Mouse (Mus musculus) lung, postnatal 10 days (tissue): ENCODE data around the gene Prkg1.
"Not testable (repeated sequence)": the region's sequence is repeated elsewhere in the genome, so short reads cannot be mapped to it uniquely, and the experiment has no call there.

Experiments
- DNase-seq: peaks from one replicate; pipeline ENCODE4 v3.0.0; 2021

Prkg1 gene

DNA sequence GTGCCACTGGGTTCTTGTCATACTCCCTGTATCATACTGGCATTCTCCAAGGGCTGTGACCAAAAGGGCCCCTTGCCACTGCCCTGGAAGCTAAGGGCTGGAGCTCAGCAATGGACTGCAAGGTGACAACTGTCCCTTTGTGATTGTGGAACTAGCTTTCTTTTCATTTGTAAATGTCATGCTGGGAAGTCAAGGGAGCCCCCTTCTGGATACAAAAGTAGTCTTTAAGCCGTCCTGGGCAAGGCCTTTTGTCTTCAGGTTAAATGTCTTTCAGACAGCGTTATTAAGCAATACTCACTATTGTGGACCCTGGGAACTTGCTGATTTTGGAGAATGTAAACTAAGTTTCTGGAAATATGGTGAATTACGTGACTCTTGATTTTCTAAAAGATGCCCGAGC is 1211.1 kb downstream of the Prkg1 start:
- DNase-seq = no peak

DNA sequence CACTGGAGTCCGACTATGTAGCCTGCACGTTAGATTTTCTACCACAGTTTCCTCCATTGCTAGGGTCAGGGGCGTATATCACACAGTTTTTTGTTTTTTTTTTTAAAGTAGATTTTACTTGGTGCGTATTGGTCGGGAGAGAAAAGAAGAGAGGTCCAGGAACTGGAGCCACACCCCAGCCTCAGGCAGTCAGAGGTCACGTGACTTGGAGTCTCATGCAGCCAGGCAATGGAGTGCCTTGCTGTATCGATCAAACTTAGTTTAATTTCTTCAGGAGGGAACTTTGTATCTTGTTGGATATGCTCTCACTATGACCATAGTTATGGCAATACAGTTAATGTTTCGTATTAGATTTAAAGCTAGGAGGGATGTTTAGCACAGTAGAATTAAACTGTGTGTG is 1212.6 kb downstream of the Prkg1 start:
- DNase-seq = no peak

DNA sequence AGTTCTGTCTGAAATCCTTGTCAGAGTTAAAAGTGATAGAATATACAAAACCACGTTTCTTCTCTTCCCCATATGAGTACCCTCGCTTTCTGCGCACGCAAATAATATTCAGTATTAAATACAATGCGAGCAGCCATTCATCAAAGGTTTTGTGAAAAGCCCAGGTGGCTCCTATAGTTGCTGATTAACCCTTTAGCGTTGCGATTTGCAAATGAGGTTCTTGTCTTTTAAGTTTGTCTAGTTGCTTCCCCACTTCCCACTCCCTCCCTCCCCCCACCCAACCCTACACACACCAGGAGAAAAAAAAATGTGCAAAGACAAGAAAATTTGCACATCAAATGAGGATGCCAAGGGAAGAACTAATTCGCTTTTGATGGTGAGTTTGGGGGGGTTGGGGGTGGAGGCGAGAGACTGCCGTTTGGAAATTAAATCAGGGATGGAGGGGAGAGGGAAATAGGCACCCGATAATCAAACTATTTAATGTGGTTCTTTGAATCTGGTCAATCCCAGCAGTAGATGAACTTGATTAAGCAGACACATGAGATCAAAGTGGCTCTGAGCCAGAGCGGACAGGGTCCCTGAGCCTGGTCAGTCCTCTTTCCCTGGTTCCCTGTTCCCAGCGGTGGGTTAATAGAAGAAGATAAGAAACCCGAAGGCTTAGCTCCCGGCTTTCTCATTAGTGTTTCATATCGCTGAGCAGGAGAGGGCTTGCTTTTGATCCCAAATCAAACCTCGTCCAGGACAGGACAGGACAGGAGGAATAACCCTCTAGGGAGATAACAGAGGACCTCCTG is 1214.8 kb downstream of the Prkg1 start:
- no peak for DNase-seq

DNA sequence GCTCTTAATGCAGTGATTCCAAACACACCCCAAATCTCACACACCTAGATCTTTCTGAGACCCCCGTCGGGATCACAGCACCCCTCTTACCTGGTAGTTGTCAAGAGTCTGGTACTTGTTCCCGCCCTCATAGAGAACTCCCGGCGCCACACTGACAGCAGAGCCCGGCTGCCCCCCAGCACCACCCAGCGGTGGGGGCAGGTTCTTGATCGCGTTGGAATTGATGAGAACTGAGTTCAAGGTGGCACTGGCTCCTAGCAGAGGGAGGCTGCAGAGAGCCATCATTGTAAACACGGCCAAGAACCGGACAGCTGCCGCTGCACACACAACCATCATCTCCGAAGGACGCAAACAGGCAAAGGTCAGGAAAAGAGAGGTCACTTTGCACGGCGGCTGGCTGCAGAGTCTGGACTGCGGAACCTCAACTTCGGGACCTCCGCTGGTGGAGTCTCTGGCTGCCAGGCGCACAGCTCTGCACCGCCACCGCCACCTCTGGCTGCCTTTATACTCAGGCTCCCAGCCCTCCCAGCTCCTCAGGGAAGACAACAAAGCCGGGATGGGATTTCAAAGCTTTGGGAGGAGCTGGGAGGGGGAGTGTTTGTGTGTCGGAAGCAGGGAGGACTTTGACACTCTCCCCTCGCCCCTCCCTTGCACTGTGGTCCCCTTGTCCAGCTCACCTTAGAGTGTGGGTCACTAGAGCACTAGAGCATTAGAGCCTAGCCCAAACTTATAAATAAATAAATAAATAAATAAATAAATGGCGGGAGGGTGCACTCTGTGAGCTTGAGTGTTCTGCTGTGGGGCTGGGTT is 1215.6 kb downstream of the Prkg1 start, which contains the start of gene Dkk1:
Gene Dkk1 (minus strand): TSS at position 622 of the 810 bp plus-strand sequence.
- DNase-seq = peak; percentile 36

DNA sequence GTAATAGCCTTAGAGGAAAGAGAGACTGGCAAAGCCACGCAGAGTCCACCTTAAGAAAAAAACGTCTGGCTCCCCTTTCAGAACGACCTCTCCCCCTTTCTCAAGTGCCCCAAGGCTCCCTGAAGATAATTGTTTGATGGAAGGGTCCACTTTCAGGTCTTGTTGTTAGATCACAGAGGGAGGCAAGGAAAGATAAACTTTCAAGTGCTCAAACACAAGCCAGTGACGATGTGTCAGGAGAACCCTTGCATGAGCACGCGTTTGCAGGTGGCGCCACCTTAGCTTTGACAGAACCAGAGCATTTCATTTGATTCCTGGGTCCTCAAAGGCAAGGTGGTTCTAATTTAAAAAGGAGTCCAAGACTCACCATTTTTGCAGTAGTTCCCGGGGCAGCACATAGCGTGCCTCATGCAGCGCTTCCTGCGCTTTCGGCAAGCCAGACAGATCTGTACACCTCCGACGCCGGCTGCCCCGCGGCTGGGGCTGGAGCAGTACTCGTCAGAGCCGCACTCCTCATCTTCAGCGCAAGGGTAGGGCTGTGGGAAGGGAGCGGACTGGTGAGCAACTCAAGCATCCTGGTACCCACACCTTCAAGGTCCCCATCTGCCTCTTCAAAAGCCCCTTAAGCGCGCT is 1216.3 kb downstream of the Prkg1 start:
- no peak for DNase-seq

DNA sequence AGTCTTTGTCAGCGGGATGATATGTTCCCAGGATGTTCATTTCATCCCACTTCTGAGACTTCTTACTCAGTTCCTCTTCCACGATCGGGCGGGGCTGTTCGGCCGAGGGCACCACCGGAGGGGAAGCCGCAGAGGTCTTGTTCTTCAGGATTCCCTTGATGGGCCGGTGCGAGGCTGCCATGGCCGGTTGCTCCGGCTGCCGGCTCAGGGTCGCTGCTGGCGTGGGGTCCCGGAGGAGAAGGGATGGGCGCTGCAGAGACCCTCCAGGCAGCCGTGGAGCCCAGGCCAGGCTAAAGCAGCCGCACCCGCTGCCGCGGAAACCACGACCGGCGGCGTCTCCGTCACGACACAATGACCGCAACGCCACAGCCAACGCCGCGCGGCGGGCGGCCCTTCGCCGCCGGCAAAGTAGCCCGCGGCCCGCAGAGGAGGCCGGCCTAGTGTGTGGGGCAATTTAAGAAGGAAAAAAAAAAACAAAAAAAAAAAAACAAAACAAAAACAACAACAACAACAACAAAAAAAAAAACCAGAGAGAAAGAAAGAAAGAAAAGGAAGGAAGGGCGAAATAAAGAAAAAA is 1225.4 kb downstream of the Prkg1 start:
- not testable (repeated sequence) for DNase-seq

DNA sequence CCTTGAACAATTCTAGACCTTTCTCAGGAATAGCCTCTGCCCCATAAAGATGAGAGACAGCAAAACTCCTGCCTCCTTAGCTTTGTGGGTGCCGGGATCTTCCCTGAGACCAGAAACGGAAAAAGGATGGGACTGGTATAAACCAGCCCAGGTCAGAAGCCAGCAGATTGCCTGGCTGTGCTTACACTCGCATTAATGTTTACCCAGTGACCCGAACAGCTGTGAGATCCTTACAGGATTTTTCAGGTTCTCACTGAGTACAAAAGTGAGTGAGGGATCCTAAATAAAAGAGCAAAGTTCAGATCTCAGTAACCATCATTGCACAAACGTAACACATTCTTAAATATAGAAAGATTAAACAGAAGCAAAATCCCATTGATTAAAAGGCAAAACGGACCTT is 1248.1 kb downstream of the Prkg1 start:
- no peak for DNase-seq
